Mouse (Mus musculus) heart, adult 8-10 months (tissue): ENCODE results near the gene 1300017J02Rik. TPM values are rescaled to one million over a fixed set of nuclear protein-coding genes. Genes with fewer than 3 reads are reported as not detected.

Source experiments
- DNase-seq: peaks from one replicate; pipeline ENCODE4 v3.0.0; 2022; ENCODE audit warnings: low spot score
- total RNA-seq, 4 experiments: library from RNA; stranded (reverse); gene quantifications; 2 replicates each; pipeline ENCODE4 v1.2.4; 2022

1300017J02Rik gene
- total RNA-seq, 4 experiments from 2014 or later: not detected

- DNase-seq: no peak
These were observed 30.1 kb downstream of the 1300017J02Rik start for GRCm38 (mm10) chr9:103274819-103275218.

DNA sequence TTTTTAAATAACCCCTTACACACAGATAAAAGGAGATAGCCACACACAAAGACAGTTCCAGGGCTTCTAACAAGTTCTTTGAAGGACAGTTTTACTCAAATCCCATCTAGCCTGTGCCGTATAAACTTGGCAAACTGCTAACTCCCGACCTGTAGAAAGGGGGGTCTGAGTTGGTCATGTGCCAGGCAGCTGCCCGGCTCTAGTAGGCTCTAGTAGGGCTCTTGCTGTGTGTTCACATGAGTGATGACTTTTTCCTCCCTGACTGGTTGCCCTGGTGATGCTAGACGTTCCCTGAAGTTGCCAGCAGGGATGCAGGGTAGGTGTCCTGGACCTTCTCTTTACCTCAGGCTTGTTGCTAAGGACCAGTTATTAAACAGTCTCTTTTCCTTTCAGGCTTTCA is 33.8 kb downstream of the 1300017J02Rik start:
- no peak for DNase-seq

GRCm38 (mm10) chr9:103265778-103266177 is 39.1 kb downstream of the 1300017J02Rik start:
- no peak for DNase-seq

DNA sequence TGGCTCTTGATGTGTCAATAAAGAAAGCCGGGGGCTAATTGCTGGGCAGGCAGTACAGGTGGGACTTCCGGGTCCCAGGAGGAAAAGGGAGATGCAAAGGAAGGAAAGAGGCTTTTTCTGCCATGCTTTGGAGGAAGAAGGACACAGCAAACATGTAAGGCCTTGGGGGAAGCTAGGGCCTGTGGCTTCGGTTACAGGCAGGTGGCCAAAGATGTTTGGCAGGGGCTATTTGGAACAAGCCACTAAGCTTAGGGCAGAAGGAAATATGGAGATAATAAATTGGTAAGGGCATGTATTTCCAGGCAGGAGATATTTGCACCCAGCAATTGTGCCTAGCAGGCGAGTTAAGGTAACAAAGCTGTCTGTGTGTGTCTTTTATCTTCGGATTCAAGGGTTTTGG is 52.0 kb downstream of the 1300017J02Rik start:
- no peak for DNase-seq

GRCm38 (mm10) chr9:103248618-103249017 is 56.3 kb downstream of the 1300017J02Rik start:
- no peak for DNase-seq

DNA sequence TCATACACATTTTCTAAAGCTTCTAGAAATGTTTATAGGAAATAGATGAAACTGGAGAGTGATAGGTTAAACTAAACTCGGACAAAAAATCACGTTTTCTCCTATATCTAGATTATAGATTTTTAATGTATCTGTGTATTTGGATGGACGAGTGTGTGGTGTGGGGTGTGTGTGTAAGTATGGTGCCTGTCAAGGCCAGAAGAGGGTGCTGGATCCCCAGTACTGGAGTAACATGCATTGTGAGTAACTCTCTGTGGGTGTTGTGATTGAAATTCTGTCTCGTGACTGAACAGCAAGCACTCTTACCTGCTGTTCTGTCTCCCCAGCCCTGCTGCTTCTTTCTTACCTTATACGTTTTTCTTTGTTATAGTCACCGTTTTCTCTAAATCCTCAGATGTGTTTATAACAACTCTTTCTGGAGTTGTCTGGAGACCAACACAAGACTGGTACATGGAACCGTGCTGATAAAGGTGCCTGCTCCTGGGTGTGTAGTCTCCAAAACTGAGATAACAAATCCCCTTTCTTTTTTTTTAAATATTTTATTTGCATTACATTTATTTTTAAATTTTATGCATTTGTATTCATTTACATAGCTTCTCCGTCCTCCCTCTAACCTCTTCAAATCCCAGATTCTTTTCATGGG is 58.2 kb downstream of the 1300017J02Rik start:
- no peak for DNase-seq

GRCm38 (mm10) chr9:103243640-103244039 is 61.2 kb downstream of the 1300017J02Rik start:
- DNase-seq: no peak

DNA sequence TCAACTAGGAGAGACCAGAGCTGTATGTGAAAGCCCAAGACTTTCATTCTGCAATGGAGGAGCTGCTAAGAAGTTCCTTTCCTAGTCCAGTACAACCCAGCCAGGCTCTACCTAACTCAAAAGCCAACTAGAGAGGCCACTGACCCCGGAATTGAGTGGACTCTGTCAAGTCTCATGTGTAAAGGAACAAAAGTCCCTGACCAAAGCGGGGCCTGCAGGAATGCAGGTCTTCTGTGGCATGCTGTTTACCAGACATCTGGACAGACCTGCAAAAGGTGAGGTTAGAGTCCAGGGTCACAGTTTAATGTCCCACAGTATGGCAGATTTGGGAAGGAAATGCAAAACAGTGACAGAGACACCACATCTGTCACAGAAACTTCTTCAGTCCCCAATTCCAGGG is 63.7 kb downstream of the 1300017J02Rik start:
- no peak for DNase-seq

DNA sequence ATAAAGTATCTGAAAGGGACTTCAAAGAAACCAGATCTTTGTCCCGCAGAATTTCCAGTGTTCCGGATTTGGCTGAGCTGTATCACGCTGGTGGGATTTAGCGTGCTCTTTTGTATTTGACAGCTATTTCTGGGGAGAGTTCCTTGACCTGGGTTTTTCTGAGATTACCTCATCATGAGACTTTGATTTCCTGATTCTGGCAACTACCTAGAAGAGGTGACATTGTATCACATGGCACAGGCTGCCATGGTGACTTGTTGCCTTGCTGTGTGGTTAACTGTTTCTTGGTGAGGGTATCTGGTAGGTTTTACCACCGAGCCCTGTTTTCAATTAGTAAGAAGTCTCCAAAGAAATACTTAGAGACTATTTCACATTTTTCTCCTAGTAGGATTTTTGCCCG is 65.4 kb downstream of the 1300017J02Rik start:
- no peak for DNase-seq

DNA sequence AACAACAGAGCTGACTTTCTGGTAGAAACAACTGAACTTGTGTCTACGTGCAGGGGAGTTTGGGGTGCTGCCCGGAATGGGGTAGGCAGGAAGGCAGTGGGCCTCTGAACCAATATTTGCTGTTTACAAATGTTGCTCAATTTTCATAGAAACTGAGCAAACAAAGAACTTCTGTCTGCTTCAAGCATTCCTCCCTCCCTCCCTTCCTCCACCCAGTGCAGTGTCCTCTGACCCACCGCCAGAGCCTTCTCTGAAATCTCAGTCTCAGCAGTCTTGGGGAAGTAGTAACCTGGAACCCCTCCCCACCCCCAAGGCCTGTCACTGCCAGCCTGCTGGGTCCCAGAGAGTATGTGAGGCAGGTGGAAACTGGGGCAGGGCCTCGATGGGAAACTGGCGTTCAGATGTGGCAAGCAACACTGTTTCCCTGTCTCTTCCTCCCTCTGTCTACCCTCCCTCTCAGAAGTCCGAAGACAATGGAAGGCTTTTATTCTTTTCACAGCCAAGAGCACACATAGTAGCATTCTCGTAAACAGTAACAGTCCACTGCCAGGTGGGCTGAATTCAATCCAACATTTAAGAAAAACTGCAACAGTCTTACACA is 70.2 kb downstream of the 1300017J02Rik start:
- DNase-seq: no peak

DNA sequence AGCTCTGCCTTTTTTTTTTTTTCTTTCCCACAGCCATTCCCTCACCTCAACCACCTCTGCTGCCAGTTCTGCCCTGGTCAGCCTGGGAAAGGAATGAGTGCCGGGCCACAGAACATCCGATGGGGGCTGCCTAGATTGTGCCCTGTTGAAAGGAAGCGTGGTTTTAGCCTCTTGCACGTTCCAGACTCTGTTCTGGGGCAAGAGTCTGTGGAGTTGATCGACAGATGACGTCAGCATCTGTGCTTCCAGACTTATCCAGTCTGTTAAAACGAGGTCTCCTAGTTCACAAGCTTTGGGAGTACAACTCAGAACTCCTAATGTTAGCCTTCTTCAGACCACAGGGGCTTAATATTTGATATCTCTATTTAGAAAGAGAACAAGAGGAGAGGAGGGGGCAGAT is 70.8 kb downstream of the 1300017J02Rik start:
- no peak for DNase-seq

- no peak for DNase-seq
These were observed 71.9 kb downstream of the 1300017J02Rik start for GRCm38 (mm10) chr9:103233006-103233395.

- no peak for DNase-seq
These were observed 72.5 kb downstream of the 1300017J02Rik start for GRCm38 (mm10) chr9:103232232-103233005.

- DNase-seq: peak; percentile 55
These were observed 74.5 kb downstream of the 1300017J02Rik start, which contains the start of the genes Gm20425 and Trf for GRCm38 (mm10) chr9:103230151-103230951. Gene Gm20425, minus strand, starts transcription at chr9:103230307. Gene Trf, minus strand, starts transcription at chr9:103230444.

GRCm38 (mm10) chr9:103229037-103229867 is 75.6 kb downstream of the 1300017J02Rik start:
- DNase-seq: no peak

DNA sequence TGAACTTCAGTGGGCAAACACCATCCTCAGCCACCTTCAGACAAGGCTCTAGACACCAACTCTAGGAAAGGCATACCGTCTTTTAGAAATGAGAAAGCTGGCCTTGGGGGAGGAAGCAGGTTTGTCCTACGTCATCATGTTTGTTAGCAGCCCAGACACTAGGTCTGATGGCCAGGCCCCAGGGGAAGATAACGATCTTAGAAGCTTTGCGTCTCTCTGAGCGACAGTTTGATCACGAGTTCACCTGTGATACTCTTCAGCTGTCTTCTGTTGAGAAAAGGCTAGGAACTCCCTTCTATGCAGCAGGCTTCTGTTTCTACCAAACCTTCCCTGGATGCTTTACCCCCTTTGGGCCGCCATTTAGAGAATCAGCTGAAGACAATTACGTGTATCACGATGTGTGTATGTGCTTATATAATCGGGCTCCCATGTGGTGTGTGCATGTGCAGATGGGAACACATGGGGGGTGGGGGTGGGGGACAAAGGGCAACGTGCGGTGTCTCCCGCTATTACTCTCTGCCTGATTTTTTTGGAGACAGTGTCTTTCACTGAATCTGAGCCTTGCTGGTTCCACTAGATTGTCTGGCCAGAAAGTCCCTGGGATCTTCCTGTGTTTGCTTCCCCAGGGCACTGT is 76.4 kb downstream of the 1300017J02Rik start:
- DNase-seq: no peak

DNA sequence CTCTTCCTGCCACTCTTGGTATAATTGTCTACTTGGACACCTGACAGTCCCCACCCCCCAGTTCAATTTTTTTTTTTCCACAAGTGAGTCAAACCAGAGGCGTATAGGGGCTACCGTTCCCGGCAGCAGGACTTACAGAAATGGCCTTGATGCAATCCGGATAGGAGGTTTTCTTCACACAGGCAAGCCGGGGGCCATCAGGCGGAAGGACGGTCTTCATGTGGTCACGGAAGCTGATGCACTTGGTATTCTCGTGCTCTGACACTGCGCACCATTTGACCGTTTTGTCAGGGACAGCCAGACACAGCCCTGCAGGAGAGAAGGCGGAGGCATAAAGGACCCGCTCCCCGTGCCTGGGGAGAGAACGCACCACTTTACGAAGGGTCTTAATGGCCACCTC is 77.1 kb downstream of the 1300017J02Rik start:
- DNase-seq: no peak

GRCm38 (mm10) chr9:103226806-103227205 is 78.1 kb downstream of the 1300017J02Rik start:
- no peak for DNase-seq

- DNase-seq: no peak
These were observed 79.4 kb downstream of the 1300017J02Rik start for GRCm38 (mm10) chr9:103225464-103225863.

- DNase-seq: no peak
These were observed 80.2 kb downstream of the 1300017J02Rik start for GRCm38 (mm10) chr9:103224721-103225120.
